Mouse (Mus musculus): ENCODE measurements around the gene Rspo3. TPM values are rescaled to one million over a fixed set of nuclear protein-coding genes. Genes with fewer than 3 reads are reported as not detected.

Gene Rspo3
- total and polyA plus RNA-seq, 3 experiments = not detected

DNA sequence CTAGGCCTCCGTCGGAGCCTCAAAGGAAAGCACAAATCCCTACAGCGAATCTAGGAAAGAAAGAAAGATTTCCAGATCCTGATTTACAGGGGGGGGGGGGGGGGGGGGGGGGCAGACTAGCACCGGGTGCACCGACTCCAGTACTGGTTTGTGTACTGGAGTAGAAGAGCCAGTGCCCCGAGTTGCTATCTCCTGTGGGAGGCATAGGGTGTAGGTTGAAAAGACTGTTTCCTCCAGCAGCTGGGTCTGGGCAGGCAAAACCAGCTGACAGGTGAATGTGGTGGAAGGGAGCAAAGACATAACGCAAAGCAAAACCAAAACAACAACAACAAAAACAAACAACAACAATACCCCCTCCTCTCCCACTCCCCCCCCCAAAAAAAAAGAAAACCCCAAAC lies 838 bp downstream of the Rspo3 start:
- no peaks in the 10 kb centered on the region for H3K27me3 ChIP-seq (ENCODE audit: control insufficient read depth in 1 of 2, insufficient read depth in 2 of 2, low read length in 2 of 2)

DNA sequence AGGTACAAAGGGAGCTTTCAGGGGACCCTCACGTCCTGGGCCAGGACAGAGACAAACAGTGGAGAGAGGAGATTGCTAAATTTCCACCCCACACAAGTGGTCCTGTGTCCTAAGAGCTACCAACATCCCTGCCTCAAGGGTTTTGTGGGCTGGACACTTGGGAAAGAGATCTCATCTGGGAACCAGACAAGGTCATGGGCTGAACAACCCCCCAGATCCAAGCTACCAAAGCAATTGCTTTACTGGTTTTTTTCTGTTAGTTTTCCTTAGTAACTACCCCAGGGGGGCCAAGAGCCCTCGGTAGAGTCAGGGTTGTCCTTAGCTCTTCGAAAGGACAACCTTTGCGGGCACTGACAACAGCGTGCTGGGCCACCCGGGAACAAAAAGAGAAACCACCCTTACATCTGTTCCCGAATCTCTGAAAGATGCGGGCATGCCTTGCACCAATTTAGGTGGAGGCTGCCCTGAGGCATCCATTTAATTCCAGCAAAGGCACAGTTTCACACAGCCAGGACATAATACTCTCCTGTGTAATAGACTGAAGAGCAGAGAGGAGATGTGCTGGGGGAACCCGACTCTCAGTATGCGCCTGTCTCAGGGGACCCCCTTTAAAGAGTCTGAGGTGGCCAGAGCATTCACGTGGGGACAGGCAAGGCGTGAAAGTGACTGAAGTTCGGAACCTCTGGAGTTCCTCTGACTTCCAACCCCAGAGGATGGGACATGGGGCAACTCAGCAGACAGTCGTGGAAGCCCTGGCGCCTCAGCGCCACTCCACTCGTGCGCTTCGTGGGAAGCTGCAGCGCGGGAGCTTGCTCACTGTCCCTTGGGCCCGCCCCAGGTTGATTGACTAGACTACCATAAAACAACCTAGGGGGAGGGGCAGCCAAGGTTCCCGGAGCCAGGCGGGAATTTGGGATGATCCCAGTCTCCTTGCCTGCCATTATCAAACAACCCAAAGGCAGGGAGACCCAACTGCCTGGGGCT lies 1.5 kb downstream of the Rspo3 start:
- no peak for DNase-seq (ENCODE audit: low read depth, low spot score)
- Histone ChIP-seq H3K36me3 (ENCODE audit: control insufficient read depth in 1 of 2, insufficient read depth in 2 of 2, low read length in 2 of 2) (no peaks in the 10 kb centered on the region), H3K9me3 (replicated peaks; ENCODE audit: insufficient read depth, low read length) (no peaks in the 10 kb centered on the region), H3K9ac (ENCODE audit: control insufficient read depth, low read depth, low read length, poor library complexity, severe bottlenecking) (no peak overlapping the region), H3K27ac (ENCODE audit: control insufficient read depth, low read depth, low read length) (no peak overlapping the region), H3K79me2 (ENCODE audit: control insufficient read depth, insufficient read depth, low read length, poor library complexity) (no peaks in the 10 kb centered on the region), H3K27me3 (ENCODE audit: control insufficient read depth in 1 of 2, insufficient read depth in 2 of 2, low read length in 2 of 2) (no peaks in the 10 kb centered on the region), H3K4me3 (ENCODE audit: control insufficient read depth in 1 of 2, insufficient read depth in 1 of 2, low read depth in 2 of 2, low read length in 2 of 2) (no peak overlapping the region), H3K4me1 (ENCODE audit: control insufficient read depth in 1 of 2, insufficient read depth in 2 of 2, low read length in 2 of 2) (no peaks in the 10 kb centered on the region)
- TF ChIP-seq MYC (IDR thresholded peaks at IDR 0.05; ENCODE audit: low read depth, low read length) (no peak), USF1 (IDR thresholded peaks at IDR 0.05; ENCODE audit: low read depth, low read length) (no peak), ZKSCAN1 (IDR thresholded peaks at IDR 0.05; ENCODE audit: low read depth, low read length) (no peak), SIN3A (IDR thresholded peaks at IDR 0.05; ENCODE audit: low read length) (no peak), CHD1 (IDR thresholded peaks at IDR 0.05; ENCODE audit: low read depth, low read length) (no peak)

More for the DNA sequence above, 838 bp downstream of the Rspo3 start:
- TF ChIP-seq RAD21 (IDR thresholded peaks at IDR 0.05; ENCODE audit: low read depth, low read length) (no peak), ZKSCAN1 (IDR thresholded peaks at IDR 0.05; ENCODE audit: low read depth, low read length) (no peak), NRF1 (IDR thresholded peaks at IDR 0.05; ENCODE audit: insufficient read depth, low read depth, low read length, poor library complexity, severe bottlenecking) (no peak), TAL1 (IDR thresholded peaks at IDR 0.05; ENCODE audit: low read length) (no peak), KAT2A (conservative IDR thresholded peaks at IDR 0.05; ENCODE audit: low read depth, low read length) (no peak), MXI1 (IDR thresholded peaks at IDR 0.05; ENCODE audit: low read depth, low read length) (no peak), ZMIZ1 (IDR thresholded peaks at IDR 0.05; ENCODE audit: low read depth, low read length) (no peak), MEF2A (IDR thresholded peaks at IDR 0.05; ENCODE audit: extremely low read depth, insufficient replicate concordance, low read depth, low read length, poor library complexity, severe bottlenecking) (no peak), JUND (IDR thresholded peaks at IDR 0.05; ENCODE audit: low read depth, low read length) (no peak), USF2 (IDR thresholded peaks at IDR 0.05; ENCODE audit: borderline replicate concordance in 1 of 2, insufficient read depth in 1 of 2, low read depth in 1 of 2, low read length in 2 of 2) (no peak), RCOR1 (IDR thresholded peaks at IDR 0.05; ENCODE audit: low read depth, low read length) (no peak)
- H3K9ac ChIP-seq (ENCODE audit: control insufficient read depth, low read depth, low read length, poor library complexity, severe bottlenecking) = no peak overlapping the region
- no peak overlapping the region for H3K27ac ChIP-seq (ENCODE audit: control insufficient read depth, low read depth, low read length)
- DNase-seq (ENCODE audit: low read depth, low spot score) = no peak
- H3K36me3 ChIP-seq (ENCODE audit: control insufficient read depth in 1 of 2, insufficient read depth in 2 of 2, low read length in 2 of 2) = no peaks in the 10 kb centered on the region
- H3K79me2 ChIP-seq (ENCODE audit: control insufficient read depth, insufficient read depth, low read length, poor library complexity) = no peaks in the 10 kb centered on the region
- H3K4me3 ChIP-seq (ENCODE audit: control insufficient read depth in 1 of 2, insufficient read depth in 1 of 2, low read depth in 2 of 2, low read length in 2 of 2) = no peak overlapping the region
- no peaks in the 10 kb centered on the region for H3K9me3 ChIP-seq (replicated peaks; ENCODE audit: insufficient read depth, low read length)
- H3K4me1 ChIP-seq (ENCODE audit: control insufficient read depth in 1 of 2, insufficient read depth in 2 of 2, low read length in 2 of 2) = no peaks in the 10 kb centered on the region
